Mouse (Mus musculus): ENCODE measurements around the gene Lrp8. TPM values are rescaled to one million over a fixed set of nuclear protein-coding genes. Genes with fewer than 3 reads are reported as not detected.

Gene Lrp8
- 4.1 and 4.8 TPM in 2 replicates for polyA plus RNA-seq (2021; fragmentation: Nextera tagmentation)
- long read RNA-seq, experiment 1, partial matches to known transcripts = 5 of 27 reads
- long read RNA-seq, experiment 1, other reads (novel, unspliced or antisense) = 22 of 27 reads
- long read RNA-seq, experiment 2, partial matches to known transcripts = 2 of 16 reads
- long read RNA-seq, experiment 2, other reads (novel, unspliced or antisense) = 14 of 16 reads

GRCm38 (mm10) chr4:107802185-107802449, at the start of gene Lrp8:
Gene Lrp8 (plus strand): TSS chr4:107802261.

GRCm38 (mm10) chr4:107879254-107880050, 77.4 kb downstream of the Lrp8 start, which contains the start of gene Magoh:
Gene Magoh (plus strand): TSS chr4:107879755.

GRCm38 (mm10) chr4:107889731-107890432, 87.8 kb downstream of the Lrp8 start, which contains the start of gene 0610037L13Rik:
Gene 0610037L13Rik (plus strand): TSS chr4:107889813.

GRCm38 (mm10) chr4:107923145-107923802, 121.2 kb downstream of the Lrp8 start, which contains the start of gene Cpt2:
Gene Cpt2 (minus strand): TSS chr4:107923610.

Other genes with a start within 250 kb of the Lrp8 start
- 0.60 and 0.70 TPM in 2 replicates for gene Dmrtb1, start 118.0 kb upstream of the Lrp8 start, polyA plus RNA-seq (2021; fragmentation: Nextera tagmentation)
- gene Magoh, start 77.5 kb downstream of the Lrp8 start, polyA plus RNA-seq (2021; fragmentation: Nextera tagmentation) = 67.0 and 81.7 TPM in 2 replicates
- gene 0610037L13Rik, start 87.6 kb downstream of the Lrp8 start, polyA plus RNA-seq (2021; fragmentation: Nextera tagmentation) = 84.4 and 93.4 TPM in 2 replicates
- gene Cpt2, start 121.3 kb downstream of the Lrp8 start, polyA plus RNA-seq (2021; fragmentation: Nextera tagmentation) = 8.9 and 9.4 TPM in 2 replicates
- gene Slc1a7, start 166.1 kb downstream of the Lrp8 start, polyA plus RNA-seq (2021; fragmentation: Nextera tagmentation) = not detected in 2 replicates